Mouse (Mus musculus): Measurements from ENCODE around the gene Gsg1l.
A peak's percentile ranks its signal among the peaks of the same experiment; 100 is the strongest.

The Gsg1l gene

GRCm38 (mm10) chr7:126082286-126082741, at the start of gene Gsg1l:
Gene Gsg1l, minus strand, starts transcription at chr7:126082411.
- DNase-seq (ENCODE audit: low spot score in 2 of 2) = no peak

GRCm38 (mm10) chr7:126127673-126128072, 45.5 kb upstream of the Gsg1l start:
- DNase-seq (ENCODE audit: low spot score in 2 of 2) = no peak

GRCm38 (mm10) chr7:126126502-126126901, 44.3 kb upstream of the Gsg1l start:
- DNase-seq (ENCODE audit: low spot score in 2 of 2) = no peak

GRCm38 (mm10) chr7:126121533-126121932, 39.3 kb upstream of the Gsg1l start:
- no peak for DNase-seq (ENCODE audit: low spot score in 2 of 2)

- DNase-seq (ENCODE audit: low spot score in 2 of 2) = no peak
These were observed 37.6 kb upstream of the Gsg1l start for GRCm38 (mm10) chr7:126119819-126120218.

- DNase-seq (ENCODE audit: low spot score in 2 of 2) = no peak
These were observed 31.1 kb upstream of the Gsg1l start for GRCm38 (mm10) chr7:126113263-126113662.

- DNase-seq (ENCODE audit: low spot score in 2 of 2) = no peak
These were observed 29.0 kb upstream of the Gsg1l start for GRCm38 (mm10) chr7:126111230-126111629.

- no peak for DNase-seq (ENCODE audit: low spot score in 2 of 2)
These were observed 27.7 kb upstream of the Gsg1l start for GRCm38 (mm10) chr7:126109898-126110297.

GRCm38 (mm10) chr7:126100440-126100839, 18.2 kb upstream of the Gsg1l start:
- no peak for DNase-seq (ENCODE audit: low spot score in 2 of 2)

- DNase-seq (ENCODE audit: low spot score in 2 of 2) = no peak
These were observed 17.6 kb upstream of the Gsg1l start for GRCm38 (mm10) chr7:126099835-126100234.

GRCm38 (mm10) chr7:126099163-126099775, 17.1 kb upstream of the Gsg1l start:
- no peak for DNase-seq (ENCODE audit: low spot score in 2 of 2)

GRCm38 (mm10) chr7:126097219-126097915, 15.2 kb upstream of the Gsg1l start:
- DNase-seq (ENCODE audit: low spot score in 2 of 2) = no peak

- no peak for DNase-seq (ENCODE audit: low spot score in 2 of 2)
These were observed 14.4 kb upstream of the Gsg1l start for GRCm38 (mm10) chr7:126096596-126096995.

- no peak for DNase-seq (ENCODE audit: low spot score in 2 of 2)
These were observed 12.5 kb upstream of the Gsg1l start for GRCm38 (mm10) chr7:126094738-126095137.

GRCm38 (mm10) chr7:126093162-126093561, 11.0 kb upstream of the Gsg1l start:
- no peak for DNase-seq (ENCODE audit: low spot score in 2 of 2)

- peak in 1 of 2 experiments; percentile 44 for DNase-seq (ENCODE audit: low spot score in 2 of 2)
These were observed 7.6 kb upstream of the Gsg1l start for GRCm38 (mm10) chr7:126089782-126090181.

GRCm38 (mm10) chr7:126088155-126088554, 5.9 kb upstream of the Gsg1l start:
- DNase-seq (ENCODE audit: low spot score in 2 of 2) = no peak

- no peak for DNase-seq (ENCODE audit: low spot score in 2 of 2)
These were observed 5.4 kb upstream of the Gsg1l start for GRCm38 (mm10) chr7:126087602-126088001.

- no peak for DNase-seq (ENCODE audit: low spot score in 2 of 2)
These were observed 4.1 kb upstream of the Gsg1l start for GRCm38 (mm10) chr7:126086321-126086741.

GRCm38 (mm10) chr7:126085154-126085553, 2.9 kb upstream of the Gsg1l start:
- no peak for DNase-seq (ENCODE audit: low spot score in 2 of 2)

- no peak for DNase-seq (ENCODE audit: low spot score in 2 of 2)
These were observed 1.8 kb upstream of the Gsg1l start for GRCm38 (mm10) chr7:126083980-126084348.

- no peak for DNase-seq (ENCODE audit: low spot score in 2 of 2)
These were observed 1.2 kb upstream of the Gsg1l start for GRCm38 (mm10) chr7:126083341-126083979.

- no peak for DNase-seq (ENCODE audit: low spot score in 2 of 2)
These were observed 405 bp downstream of the Gsg1l start for GRCm38 (mm10) chr7:126081727-126082285.

Data from spleen, postnatal 14 days (tissue).